Mouse (Mus musculus) retina, postnatal 1 day (tissue): ENCODE measurements around the gene Ptprr.
A peak's percentile ranks its signal among the peaks of the same experiment; 100 is the strongest.

Experiments used
- DNase-seq: peaks from one replicate; pipeline ENCODE4 v3.0.0-alpha.2; 2012

The Ptprr gene

DNA sequence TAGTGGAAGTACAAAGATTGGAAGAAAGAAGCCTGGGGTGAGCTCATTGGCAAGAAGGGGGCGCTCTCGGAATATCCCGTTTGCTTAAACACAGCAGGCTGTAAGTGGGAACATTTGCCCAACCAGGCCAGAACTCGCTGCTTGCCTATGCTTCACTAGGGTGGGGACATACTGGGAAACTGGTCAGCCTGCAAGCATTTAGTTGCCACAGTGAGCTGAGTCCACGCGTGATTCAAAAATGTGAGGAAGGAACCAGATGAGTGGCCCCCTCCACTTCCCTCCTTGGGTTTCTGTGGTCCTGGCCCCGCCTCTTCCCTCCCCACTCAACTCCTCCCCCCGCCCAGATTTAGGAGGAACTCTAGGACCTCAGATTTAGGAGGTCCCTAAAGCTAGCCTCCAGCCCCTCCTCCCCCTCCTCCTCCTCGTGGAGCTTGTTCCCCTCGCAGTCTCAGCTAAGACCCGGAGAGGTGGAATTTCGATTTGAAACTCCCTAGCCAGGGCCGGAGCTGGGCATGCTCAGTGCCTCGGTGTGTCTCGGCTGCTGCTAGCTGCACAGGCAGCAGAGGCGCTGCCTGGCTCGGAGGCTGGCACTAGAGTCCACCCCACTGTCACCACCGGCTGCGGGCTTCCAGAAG, at the start of gene Ptprr:
Gene Ptprr (plus strand): TSS at position 369 of the 635 bp plus-strand sequence.
- DNase-seq: peak; percentile 96

DNA sequence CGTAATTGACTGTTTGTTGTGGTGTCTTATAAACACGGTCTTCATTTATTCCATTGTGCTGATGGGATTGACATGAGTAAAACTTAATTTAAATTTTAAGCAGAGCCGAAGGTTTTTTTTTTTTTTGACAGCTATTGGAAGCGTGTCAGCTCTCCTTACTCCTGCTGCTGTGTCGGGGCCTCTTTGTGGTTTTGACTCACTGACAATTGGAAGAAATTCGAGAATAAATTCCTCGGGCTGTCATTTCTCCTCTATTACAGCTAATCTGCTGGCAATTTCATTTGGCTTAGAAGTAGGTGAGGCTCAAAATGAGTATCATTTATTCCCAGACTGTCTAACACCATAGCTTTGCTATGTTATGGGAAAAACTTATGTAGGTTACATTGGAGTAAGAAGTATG, 41.7 kb upstream of the Ptprr start:
- DNase-seq: no peak

DNA sequence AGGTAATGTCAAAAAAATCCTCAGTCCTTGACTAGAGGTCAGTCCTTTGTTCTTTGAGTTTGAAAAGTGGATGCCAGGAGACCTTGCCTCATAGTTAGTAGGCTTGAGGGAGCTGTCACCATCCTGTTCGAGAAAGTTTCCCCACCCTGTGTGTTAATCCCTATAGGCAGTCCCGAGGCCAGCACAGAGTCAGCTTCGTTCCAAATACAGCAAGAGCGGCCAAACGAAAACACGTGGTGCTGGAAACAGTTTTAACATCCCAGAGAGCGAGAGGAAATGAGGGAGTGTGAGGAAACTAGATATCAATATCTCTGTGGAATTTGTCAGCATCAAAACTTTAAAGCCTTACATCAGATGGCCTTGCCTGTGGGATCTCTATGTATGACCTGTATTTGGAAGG, 39.0 kb upstream of the Ptprr start:
- DNase-seq: no peak

DNA sequence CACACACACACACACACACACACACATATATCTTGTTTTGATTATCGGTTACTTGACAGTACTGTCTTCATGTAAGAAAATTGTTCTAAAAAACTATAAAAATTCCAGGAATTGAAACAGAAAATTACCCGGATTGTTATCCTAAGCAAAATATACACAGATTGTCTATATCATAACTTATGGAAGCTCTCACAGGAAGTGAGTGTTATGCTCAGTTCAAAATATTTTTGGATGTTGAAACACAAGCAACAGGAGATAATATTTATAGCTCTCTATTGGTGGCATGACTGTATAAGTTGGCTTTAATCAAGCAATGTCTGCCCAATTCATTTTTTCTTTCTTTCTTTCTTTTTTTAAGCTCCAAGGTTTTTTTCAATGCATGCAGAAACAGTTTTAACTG, 38.0 kb upstream of the Ptprr start:
- DNase-seq: no peak

DNA sequence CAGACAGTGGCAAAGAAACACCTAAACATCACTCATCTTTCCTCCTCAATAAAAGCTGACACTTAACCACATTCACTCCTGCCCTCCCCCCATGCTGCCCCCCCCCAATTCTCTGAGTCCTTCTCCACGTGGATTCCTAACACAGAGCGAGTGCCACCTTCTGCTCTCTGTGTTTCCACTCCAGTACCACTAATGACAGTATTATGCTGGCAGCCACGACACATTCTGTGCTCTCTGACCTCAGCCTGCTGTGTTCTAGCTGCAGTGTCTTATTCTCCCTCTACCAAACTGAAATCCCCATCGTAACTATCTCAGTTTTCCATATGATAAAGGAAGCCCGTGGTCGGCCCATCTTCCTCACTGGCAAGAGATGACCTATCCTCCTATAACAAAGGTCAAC, 33.7 kb upstream of the Ptprr start:
- DNase-seq: peak; percentile 26

DNA sequence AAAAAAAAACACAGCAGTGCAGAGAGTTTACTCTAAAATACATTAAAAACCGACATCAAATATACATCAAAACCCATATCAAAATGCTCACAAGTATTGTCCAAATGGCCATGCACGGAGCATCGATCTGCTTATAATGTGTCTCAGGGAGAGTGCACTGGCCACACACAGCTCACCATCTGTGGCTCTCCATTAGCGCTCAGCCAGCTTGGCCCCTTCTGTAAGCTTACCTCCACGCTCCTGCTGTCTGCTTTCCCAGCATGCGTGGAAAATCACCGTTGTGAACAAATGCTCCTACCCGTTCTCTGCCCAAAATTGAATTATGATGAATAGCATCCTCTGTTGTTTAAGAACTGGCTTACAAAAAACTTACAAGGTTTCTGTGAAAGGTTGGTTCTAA, 16.2 kb upstream of the Ptprr start:
- DNase-seq: no peak

DNA sequence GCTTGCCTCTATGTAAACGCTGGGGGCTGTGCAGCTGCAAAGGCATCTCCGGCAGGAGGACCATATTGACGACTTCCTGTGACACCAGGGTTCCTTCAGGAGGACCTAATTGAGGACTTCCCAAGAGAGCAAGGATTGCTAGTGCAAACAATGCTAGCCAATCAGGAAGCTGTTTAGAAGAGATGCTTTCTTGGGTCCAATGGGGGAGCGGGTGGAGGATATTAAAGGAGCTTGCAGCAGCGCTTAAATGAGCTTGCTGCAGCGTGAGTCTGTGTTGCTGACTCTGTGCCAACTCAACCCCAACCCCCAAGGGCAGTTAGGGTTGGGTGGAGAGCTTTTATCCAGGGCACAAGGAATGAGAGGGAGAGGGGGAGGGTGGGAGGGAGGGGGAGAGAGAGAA, 11.3 kb upstream of the Ptprr start:
- peak; percentile 42 for DNase-seq

DNA sequence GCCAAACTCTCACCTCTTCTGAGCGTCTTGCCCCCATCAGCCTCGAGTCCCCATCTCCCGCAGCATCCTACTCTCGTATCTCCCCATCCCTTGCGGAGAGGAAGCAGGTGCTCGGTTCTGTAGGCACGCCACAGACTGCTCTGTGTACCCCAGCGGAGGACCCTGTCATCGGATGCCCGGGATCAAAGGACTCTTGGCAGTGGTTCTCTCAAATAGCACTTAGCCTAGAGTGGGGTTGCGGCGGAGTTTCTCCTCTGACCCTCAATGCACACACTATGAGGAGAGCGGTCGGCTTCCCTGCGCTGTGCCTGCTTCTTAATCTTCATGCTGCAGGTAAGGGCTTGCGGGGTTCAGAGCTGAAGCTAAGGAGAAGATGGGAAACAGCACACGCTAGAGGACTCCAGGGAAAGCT, 473 bp downstream of the Ptprr start:
- DNase-seq: no peak

DNA sequence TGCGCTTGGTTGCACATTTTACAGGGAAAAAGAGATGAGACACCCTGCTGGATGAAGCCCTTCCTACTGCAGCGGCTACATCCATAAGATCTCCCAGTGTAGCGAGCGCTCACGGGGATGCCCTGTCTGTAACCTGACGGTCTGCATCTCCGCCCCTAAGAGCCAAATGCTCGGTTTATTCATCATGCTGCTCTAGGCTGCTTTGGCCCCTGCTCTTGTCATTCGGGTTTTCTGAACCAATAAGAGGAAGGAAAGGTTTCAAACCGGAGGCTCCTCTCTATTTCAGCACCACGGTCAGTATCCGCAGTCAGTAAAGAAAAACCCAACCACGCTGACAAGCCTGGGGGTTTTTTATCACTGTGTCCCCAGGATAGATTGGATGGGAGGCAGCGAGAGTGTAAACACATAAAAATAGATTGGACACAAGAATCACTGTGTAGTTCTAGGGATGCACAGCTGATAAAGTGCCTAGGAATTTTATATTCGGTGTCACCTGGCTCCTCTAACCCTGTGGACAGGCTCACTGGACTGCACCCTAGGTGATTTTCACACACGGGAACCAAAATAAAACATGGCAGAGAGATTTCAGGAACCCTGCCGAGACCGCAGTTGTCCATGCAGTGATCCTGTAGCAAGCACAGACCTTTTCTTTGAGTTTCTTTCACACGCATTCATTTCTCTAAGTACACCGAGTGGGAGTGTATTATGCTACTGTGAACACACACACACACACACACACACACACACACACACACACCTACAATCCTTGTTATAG, 1.3 kb downstream of the Ptprr start:
- DNase-seq: peak; percentile 74

DNA sequence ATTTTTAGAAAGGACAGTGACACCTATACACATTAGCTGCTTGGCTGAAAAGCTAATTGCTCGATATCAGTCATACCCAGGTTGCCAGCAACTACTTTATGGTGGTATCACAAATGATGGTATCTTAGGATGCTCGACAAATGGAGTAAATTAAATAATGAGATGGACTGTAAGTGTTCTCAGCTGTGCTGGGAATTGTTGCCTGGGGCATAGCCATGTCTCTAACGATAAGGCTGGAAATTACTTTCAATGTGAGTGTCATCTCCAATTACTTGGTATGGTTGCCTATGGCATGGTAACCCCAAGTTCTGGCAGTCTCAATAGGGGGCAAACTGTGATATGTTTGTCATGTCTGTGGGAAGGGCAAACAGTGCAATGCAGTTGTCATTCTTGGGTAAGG, 3.1 kb downstream of the Ptprr start:
- peak; percentile 55 for DNase-seq

DNA sequence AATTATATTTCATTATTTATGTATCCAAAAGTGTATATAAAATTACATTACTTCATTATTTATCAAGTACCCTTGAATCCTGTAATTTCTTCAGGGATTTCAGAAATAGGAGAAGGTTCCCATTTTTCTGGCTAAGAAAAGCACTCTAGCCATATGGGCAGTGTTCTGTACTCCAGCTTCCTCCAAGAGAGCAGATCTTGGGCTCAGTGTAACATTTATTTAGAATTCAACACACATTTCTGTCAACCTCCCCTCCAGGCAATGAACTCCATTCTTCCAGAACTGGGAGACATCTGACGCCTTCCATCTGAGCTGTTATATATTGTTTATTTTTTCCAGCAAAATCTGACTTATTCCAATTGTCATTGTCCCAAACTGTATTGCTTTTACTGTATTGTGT, 20.1 kb downstream of the Ptprr start:
- DNase-seq: no peak

DNA sequence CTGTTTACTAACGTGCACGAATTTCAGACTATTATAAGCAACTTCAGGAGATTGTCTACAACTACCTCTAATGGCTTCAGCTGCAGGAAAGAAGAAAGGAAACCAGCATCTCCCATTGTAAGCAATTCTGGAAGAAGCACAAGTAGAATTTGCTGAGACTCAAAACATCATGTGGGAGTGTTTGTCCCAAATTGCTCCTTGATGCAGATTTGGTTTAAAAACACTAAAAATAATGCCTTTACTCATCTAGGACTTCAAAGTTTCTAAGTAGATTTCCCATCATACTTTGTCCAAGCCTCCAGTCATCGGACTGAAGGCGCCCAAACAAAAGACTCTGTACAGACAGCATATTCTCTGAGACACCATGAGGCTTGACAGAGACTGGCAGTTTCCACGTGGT, 57.9 kb downstream of the Ptprr start:
- no peak for DNase-seq

DNA sequence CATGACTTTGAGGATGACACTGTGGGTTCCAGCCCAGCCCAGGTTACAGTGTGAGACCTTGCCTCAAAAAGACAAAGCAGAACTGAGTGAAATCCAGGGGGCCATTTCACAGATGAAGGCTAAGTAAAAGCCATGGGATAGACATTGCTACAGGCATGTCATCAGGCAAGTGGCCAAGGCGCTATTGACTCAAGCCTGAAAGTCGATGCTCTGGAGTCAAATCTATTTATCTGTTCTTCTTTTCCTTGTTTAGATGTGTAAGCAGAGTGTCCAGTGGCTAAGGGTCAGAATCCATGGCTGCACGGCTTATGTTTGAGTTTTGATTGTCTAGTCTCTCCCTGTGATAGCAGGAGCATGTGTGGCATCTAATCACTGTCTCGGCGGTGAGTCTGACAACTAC, 60.6 kb downstream of the Ptprr start:
- DNase-seq: no peak

DNA sequence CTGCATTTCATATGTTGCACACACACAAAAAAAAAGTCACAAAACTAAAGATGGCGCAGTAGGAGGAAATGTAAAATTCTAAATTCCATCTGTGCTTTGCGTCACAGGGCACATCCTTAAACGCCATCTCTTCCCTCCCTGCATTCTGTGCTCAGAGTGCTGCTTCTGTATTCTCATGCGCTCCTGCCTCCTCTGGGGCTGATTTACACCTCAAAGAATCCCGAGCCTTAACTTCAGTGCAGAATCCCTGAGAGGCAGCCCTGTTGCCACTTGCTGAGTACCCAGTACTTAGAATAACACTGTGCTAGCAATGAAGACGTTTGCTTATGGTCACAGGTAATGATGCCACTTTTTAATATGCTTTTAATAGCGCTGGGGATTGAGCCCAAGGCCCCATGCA, 61.4 kb downstream of the Ptprr start:
- no peak for DNase-seq

DNA sequence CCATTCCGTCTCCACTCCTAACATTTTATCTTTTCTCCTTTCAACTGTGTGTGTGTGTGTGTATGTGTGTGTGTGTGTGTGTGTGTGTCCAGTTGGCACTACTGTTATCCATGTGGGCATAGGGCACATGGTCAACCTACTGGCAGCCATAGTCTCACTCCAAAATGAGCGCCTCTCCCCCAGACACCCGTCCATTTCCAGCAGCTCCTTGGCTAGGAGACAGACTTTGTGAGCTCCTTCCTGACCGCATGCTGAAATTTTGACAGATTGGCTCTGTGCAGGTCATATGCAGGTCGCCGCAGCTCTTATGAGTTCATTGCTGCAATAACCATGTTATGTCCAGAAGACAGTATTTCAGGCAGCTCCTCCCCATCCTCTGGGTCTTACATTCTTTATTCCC, 62.8 kb downstream of the Ptprr start:
- DNase-seq: no peak

DNA sequence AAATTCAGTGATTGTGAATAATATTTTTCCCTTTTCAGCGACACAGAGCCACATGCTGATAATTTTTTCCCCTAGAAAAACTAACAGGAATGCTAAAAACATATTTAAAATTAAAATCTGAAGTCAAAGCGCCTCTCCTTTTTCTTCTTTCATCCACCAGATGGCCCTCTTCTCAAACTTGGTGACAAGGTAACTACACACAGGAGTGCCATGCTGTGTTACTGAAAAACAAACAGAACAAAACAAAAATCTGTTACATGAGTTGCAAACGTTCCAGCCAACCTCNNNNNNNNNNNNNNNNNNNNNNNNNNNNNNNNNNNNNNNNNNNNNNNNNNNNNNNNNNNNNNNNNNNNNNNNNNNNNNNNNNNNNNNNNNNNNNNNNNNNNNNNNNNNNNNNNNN, 66.0 kb downstream of the Ptprr start:
- DNase-seq: peak; percentile 29

DNA sequence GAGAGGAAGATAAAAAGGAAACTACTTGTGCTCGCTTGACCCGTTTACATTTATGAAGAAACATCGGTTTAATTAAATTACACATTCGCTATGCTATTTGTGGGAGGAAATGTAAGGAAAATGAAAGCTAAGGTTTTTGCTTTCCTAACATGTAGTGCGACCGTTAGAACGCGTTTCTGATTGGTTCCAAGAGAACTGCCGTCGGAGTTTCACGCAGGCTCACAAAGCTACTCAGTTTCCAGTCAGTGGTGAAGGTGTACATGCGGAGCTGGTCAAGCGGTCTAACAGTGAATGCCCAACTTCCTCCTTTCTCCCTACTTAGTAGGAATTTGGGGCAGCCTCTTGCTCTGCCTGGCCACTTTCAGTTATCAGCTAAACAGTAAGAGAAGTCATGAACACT, 78.5 kb downstream of the Ptprr start:
- DNase-seq: peak; percentile 7

DNA sequence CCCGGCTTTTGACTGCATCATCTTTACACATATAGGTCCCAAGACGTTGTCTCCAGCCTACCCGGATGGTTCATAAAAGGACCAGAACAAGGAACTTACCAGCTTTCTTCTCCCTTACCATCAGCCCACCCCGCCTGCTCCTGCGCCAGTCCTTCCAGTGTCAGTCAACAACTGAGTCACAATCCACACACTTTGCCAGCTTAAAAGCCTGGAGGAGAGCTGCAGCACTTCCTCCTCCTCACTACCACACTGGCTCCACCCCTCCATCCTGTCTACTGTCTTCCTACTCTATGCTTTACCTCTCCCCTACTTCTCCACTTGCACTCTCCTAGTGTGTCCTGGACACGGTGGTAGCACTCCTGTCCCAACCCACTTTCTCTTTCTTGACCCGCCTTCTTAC, 80.5 kb downstream of the Ptprr start:
- DNase-seq: no peak

DNA sequence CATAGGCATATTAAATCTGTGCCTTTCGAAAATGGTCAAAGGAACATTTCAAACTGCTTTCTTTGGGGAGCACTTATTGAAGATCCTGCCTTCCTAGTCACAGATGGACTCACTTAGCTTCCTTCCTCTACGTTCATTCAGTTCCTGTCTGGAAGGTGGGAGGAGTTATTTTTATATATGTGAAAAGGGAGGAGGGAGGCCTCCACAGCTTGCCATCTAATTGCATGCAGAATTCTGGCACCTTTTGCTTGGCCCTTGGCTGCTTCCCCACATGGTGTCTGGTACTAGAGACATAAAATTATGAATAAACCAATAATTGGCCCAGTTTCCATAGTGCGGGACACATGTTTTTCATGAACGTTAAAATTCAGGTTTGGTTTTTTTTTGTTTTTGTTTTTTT, 90.2 kb downstream of the Ptprr start:
- DNase-seq: no peak

DNA sequence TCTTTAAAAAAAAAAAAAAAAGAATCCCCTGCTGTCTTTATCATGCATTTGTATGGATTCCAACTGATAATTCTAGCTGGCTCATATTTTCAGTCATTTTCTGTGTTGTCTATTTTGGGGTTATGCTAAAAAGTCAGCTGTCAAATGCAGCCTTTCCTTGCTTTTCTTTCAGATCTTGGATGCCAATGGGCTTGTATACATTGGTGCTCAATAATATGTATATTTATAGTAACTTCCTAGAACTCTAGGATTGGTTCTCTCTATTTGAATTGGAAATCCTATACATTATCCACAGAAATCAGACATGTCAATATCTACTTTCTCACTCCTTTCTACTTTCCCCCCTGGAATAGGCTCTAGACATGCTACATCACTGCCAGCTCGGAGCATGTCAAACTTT, 90.7 kb downstream of the Ptprr start:
- no peak for DNase-seq

DNA sequence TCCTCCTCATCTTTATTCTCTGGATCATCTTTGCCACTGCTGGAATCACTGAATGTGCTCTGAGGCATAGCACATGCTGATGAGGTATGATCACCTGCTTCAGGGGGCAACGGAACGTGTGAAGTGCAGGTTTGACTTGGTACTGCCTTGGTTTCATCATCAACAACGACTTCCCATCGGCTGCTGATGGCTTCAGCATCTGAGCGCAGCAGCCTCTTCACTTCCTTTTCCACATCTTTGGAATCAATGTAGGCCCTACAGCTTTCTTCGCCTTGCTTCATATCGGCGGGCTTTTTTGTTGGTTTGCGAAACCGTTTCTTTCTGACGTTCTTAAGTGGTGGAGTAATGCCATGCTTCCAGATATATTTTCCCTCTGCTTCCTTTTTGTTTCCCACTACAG, 94.9 kb downstream of the Ptprr start:
- DNase-seq: no peak

DNA sequence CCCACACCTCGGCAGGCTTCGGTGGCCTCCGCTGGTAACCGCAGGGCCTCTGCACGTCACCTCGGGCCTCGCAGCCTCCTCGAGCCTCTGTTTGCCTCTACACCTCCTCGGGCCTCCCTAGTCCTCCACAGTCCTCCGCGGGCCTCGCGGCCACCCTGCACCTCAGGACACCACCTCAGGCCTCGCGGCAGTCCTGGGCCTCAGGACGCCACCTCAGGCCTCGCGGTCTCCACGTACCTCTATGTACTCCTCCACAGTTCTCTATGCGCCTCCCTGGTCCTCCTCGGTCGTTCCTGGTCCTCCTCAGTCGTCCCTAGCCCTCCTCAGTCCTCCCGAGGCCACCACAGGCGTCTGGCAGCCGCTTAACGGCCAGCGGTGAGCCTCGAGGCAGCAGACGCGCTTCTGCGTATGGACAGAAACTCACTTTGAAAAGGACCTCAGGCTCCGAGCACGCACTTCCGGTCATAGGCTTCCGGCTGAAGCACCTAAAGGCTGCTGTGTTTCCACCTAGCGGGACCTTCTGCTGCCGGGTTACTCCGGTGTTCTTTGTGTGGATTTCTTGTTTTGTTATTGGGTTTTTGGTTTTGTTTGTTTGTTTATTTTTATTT, 96.0 kb downstream of the Ptprr start, which contains the start of gene 4933416C03Rik:
Gene 4933416C03Rik (minus strand): TSS at position 51 of the 608 bp plus-strand sequence.
- no peak for DNase-seq

DNA sequence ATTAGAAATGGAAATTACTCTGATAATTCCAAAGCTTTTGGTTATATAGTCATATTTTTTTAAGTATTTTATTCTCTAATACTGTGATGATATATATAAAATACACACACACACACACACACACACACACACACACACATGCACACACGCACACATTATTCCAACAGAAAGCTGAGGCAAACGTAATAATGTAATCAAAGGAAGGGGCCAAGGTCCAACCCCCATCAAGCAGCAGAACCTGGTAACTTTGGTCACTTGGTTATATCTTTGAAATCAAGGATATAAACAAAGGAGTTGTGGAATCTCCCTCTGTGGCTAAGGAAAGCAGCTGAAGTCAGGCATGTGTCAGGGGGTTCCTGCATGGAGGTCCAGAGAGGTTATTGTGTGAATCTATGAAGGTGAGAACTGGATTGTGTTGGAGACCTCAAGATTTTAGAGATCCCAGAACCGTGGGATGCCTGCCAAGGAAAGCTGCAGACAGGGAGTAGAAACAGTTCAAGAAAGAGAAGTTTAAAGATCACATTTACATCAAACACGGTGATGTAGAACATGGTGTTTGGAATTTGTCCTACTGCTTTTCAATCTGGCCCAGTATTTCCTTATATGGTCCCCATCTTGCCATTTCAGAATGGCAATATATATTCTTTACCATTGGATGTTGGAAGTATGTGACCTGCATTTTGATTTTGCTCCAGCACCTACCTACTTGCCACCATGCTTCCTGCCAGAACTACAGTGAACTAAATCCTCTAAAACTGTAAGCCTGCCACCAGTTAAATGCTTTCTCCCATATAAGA, 98.1 kb downstream of the Ptprr start:
- DNase-seq: no peak
